Mouse (Mus musculus): ENCODE measurements around the gene Olfml1.

Olfml1 gene

DNA sequence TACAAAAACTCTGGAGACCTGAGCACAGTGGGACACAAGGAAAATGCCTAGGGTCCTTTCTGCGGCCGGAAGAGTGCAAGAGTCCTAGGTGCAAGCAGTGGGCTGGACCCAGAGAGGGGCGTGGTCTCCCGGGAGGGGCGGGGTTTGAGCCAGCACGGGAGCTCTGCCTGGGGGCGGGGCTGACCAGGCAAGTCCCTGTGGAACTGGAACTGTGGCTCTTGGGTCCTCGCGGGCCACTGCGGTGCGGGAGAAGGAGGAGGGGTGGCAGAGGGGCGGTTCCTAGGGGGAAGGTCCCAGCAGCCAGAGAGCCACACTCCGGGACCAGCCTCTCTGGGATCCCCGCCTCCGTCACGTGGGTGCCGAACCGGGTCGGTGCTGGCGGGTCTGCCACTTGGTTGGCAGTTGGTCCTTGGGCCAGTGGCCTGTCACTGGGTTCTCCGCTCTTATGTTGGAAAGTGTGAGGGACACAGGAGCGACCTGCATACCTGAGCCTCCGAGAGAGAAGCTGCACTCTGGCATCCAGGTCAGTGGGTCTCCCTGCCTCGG, 27.7 kb downstream of the Olfml1 start, which contains the start of gene Ppfibp2:
Ppfibp2 (plus strand) TSS at position 351 of the 546 bp plus-strand sequence.
- DNase-seq (ENCODE audit: low read depth) = peak; percentile 79

DNA sequence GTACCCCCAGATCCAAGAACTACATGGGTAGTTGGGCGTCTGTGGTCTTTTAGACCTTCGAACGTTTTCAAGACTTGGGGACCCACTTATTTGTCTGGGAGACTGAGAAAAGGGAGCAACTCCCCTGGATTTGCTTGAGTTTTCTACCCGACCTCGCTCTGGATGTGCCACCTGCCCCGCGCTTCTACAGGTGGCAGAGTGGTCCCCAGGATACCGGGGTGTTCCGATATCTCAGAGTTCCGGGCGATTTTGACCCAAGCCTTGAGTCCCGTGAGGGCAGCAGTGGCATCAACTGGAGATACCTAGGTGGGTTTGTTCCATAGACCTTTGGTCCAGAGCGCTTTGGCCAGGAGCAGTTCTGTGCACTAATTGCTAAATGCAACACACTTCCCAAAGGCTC, 28.2 kb downstream of the Olfml1 start:
- no peak for DNase-seq (ENCODE audit: low read depth)

- no peak for DNase-seq (ENCODE audit: low read depth)
Measured at GRCm38 (mm10) chr7:107596753-107597152, 29.5 kb downstream of the Olfml1 start.

- no peak for DNase-seq (ENCODE audit: low read depth)
Measured at GRCm38 (mm10) chr7:107597956-107598355, 30.7 kb downstream of the Olfml1 start.

DNA sequence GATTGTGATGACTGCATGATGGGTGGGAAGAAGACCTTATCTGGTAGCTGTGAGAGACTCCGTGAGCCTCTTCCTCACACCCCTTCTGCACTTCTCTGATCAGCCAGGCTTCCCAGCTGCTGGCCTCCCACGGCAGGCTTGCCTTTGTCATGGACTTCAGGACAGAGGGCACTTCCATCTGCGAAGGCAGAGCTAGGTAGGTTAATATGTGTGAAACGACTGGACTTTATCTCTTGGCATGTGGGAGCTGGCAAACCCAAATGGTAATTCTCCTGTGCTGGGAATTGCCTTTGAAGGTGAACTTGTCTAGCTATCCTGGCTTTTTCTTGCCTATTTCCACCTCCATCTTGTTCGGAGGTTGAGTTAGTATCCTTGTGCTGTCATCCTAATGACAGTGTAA, 33.4 kb downstream of the Olfml1 start:
- DNase-seq (ENCODE audit: low read depth) = no peak

GRCm38 (mm10) chr7:107602505-107602904, 35.3 kb downstream of the Olfml1 start:
- no peak for DNase-seq (ENCODE audit: low read depth)

DNA sequence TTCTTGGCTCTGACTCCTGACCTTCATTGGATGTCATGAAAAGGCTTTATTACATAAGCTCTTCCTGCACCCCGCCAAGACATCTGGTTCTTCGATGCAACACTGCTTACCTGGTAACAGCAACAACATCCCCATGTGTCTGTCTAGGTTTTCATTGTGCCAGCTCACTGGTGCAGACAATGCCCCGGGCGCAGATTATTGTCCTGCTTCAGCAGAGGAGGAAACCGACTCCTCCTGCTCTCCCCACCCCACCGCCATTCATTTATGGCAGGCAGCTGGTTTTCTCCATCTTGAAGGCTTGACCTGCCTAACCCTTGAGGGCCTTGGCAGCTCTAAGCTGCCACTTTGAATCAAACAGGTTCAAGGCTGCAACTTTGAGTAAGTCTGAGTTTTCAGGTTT, 35.7 kb downstream of the Olfml1 start:
- DNase-seq (ENCODE audit: low read depth) = no peak

DNA sequence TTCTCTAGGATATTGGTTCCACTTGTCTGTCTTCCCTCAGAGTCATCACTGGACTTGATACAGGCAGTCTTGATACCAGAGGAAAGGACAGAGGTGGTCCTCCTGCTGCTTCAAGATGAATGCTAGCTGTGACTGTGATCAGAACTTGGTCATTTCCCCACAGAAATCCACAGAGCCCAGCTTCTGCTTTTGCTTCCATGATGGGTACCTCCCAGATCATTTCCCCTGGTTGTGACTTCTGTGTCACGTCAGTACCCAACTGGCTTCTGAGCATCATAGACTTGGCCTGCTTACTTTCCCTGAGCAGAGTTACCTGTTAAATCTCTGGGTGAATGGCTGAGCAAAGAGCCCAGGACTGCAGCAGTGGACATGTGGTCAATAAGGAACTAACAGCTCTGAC, 40.5 kb downstream of the Olfml1 start:
- no peak for DNase-seq (ENCODE audit: low read depth)

DNA sequence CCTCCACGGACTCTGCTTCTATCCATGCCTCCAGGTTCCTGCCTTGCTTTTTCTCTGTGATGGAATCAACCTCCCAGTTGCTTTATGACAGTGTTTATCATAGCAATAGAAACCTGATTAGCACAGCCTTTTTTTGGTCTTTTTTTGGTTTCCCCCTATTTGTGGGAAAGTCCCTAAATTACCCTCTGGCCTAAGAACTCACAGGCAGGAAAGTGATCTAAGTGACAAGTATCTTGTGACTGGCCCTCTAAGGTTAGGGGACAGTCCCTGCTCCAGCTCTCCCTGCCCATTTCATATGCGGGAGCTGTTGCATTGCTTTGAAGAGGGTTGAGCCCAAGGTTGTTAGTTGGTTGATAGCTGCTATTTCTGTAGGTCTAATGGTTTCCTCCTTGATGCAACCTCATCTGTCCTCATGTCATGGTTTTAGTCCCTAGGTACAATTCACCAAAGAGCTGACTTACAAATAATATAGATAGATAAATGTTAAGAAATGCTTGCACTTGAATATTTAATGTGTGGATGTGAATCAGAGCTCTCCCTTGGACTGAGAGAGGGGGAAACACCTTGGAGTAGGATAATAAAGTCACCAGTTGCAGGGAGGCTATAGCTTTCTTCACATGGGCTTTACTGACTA, 42.5 kb downstream of the Olfml1 start:
- DNase-seq (ENCODE audit: low read depth) = no peak

DNA sequence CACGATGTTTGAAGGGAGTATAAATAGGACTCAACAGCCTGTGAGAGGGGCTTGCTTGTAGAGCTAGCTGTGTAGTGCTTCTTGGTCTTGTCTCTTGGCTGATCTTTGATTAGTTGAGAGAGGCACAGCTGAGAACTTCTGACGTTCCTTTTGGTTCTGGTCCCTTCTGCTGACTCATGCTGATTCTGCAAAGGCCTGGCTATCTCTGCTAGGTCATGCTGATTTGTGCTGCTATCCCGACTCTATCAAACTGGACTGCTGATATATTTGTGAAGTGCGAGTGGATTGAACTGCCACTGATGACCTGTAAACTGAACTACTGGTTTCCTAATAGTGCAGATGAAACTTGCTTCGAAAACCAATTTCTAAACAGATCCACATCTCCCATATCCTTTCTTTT, 43.6 kb downstream of the Olfml1 start:
- DNase-seq (ENCODE audit: low read depth) = no peak

GRCm38 (mm10) chr7:107618028-107618992, 51.1 kb downstream of the Olfml1 start:
- no peak for DNase-seq (ENCODE audit: low read depth)

DNA sequence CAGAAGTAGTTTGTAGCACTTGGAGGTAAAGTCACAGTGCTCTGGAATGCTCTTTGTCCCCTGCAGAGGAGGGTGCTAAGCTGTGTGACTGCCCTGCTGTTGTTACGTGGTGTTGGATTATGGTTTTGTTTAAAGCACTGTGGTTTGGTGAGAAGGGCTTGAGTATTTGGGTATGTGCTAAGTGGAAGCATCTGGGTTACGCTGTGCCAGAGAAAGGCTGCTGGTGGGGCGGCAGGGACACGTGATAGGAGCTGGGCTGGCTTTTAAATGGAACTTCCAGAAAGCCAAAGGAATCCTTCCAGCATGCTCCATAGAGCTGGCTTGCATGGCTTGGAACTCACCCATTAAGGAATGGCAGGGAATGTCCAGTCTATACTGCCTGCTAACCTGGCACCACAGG, 52.0 kb downstream of the Olfml1 start:
- DNase-seq (ENCODE audit: low read depth) = no peak

- no peak for DNase-seq (ENCODE audit: low read depth)
Measured at GRCm38 (mm10) chr7:107620137-107620536, 52.9 kb downstream of the Olfml1 start.

GRCm38 (mm10) chr7:107624432-107624831, 57.2 kb downstream of the Olfml1 start:
- no peak for DNase-seq (ENCODE audit: low read depth)

GRCm38 (mm10) chr7:107625061-107625460, 57.8 kb downstream of the Olfml1 start, which contains the start of gene 5330417H12Rik:
TSS of gene 5330417H12Rik (minus strand) at chr7:107625161.
- no peak for DNase-seq (ENCODE audit: low read depth)

DNA sequence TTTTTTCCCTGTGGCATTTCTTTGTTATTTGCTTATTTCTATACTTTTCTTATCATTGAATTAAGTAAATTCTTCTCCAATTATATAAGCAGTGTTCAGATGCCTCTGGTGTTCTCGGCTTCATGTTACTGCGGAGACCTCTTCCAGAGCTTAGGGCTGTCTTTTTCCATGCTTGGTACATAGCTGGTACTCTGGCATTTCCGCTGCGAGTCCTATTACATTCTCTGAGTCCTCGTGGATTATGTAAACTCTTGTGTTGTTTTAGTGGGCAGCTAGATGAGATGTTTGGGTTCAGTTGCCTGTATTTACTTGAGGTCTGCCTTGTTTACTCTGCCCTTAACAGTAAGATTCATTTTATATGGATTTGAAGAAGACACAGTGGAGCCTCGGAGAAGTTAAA, 58.5 kb downstream of the Olfml1 start:
- no peak for DNase-seq (ENCODE audit: low read depth)

- DNase-seq (ENCODE audit: low read depth) = no peak
Measured at GRCm38 (mm10) chr7:107628383-107628782, 61.1 kb downstream of the Olfml1 start.

GRCm38 (mm10) chr7:107633201-107633600, 66.0 kb downstream of the Olfml1 start:
- no peak for DNase-seq (ENCODE audit: low read depth)

DNA sequence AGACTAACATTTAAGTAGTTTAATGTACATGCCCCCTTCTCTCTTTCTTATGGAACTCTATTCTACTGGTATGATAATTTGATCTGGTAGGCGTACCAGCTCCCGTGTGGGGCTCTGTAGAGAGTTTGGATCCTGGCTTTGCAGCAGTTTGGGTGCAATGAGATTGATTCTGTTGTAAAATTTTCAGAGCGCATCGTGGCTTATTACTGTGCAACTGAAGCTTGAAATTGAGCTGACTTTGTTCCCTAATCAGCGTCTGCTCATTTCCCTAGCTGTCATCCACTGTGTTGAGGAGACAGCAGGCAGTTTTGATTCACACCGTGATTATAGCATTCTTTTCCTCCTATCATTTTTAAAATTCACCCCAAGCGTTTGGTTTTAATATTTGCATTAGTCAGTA, 70.2 kb downstream of the Olfml1 start:
- no peak for DNase-seq (ENCODE audit: low read depth)

- DNase-seq (ENCODE audit: low read depth) = no peak
Measured at GRCm38 (mm10) chr7:107638026-107638425, 70.8 kb downstream of the Olfml1 start.

Data from c-Kit-positive CD71-negative TER-119-negative erythroid progenitor cells, embryonic 14.5 days (primary cell).